Mouse (Mus musculus) small intestine, adult 2 months (tissue): ENCODE data around the gene Pf4.

Experiments
- CTCF ChIP-seq: fragments of 200-500 bp; IDR thresholded peaks from 2 replicates; pipeline ENCODE4 v1.5.1; 2012; ENCODE audit warnings: low read depth, mild to moderate bottlenecking, control low read depth, inconsistent platforms, low read length, moderate library complexity, mixed read lengths; ENCODE audit not compliant: insufficient replicate concordance, insufficient read length; ENCODE audit errors: extremely low read depth
- POLR2A ChIP-seq: fragments of 200-500 bp; IDR thresholded peaks from 2 replicates; pipeline ENCODE4 v1.6.1; 2012; ENCODE audit warnings: low read depth, mild to moderate bottlenecking, control low read depth, inconsistent platforms, low read length, moderate library complexity

GRCm38 (mm10) chr5:90794195-90794625, 22.0 kb downstream of the Pf4 start, which contains the start of gene Cxcl15:
- TF ChIP-seq CTCF (no peak), POLR2A (no peak)
